Mouse (Mus musculus): ENCODE measurements at regions not wholly inside any gene's neighbourhood (a gene's known extent, or its start where the extent isn't known, plus 50 kb on each side); places are given as distances from the start of the nearest gene placed in this dataset.

GRCm38 (mm10) chr3:153084226-153085095 lies 102.4 kb upstream of the St6galnac5 start:
- Histone ChIP-seq H3K27ac (ENCODE audit: low read depth, low read length) (0 out of 2 replicates have a peak overlapping the region, but pooled peaks have one; percentile 3), H3K27me3 (ENCODE audit: control insufficient read depth, insufficient read depth, low read length) (no peaks in the 10 kb centered on the region), H3K9ac (ENCODE audit: low read length) (no peak overlapping the region), H3K36me3 (ENCODE audit: control insufficient read depth, insufficient read depth, low read length) (no peaks in the 10 kb centered on the region), H3K4me3 (ENCODE audit: low read depth, low read length) (no peak overlapping the region), H3K9me3 (ENCODE audit: control insufficient read depth, low read length) (no peaks in the 10 kb centered on the region), H3K4me2 (ENCODE audit: low read depth) (0 out of 2 replicates have a peak overlapping the region, but pooled peaks have one; percentile 4), H3K4me1 (ENCODE audit: control insufficient read depth, insufficient read depth, low read length) (peaks cover 15% of the 10 kb centered on the region)
- peak; percentile 36 for DNase-seq (ENCODE audit: low spot score)
- 52% methylated on average over 22 of the region's 23 CpGs for WGBS
- peak; percentile 53 for ATAC-seq (ENCODE audit: insufficient read depth, low FRiP score, low TSS enrichment)

- Histone ChIP-seq H3K4me3 (ENCODE audit: low read depth, low read length) (no peak overlapping the region), H3K27me3 (ENCODE audit: control insufficient read depth, insufficient read depth, low read length) (no peaks in the 10 kb centered on the region), H3K4me2 (ENCODE audit: low read depth) (no peak overlapping the region), H3K4me1 (ENCODE audit: control insufficient read depth, insufficient read depth, low read length) (peaks cover 13% of the 10 kb centered on the region), H3K36me3 (ENCODE audit: control insufficient read depth, insufficient read depth, low read length) (no peaks in the 10 kb centered on the region), H3K27ac (ENCODE audit: low read depth, low read length) (no peak overlapping the region), H3K9me3 (ENCODE audit: control insufficient read depth, low read length) (no peaks in the 10 kb centered on the region), H3K9ac (ENCODE audit: low read length) (no peak overlapping the region)
- ATAC-seq (ENCODE audit: insufficient read depth, low FRiP score, low TSS enrichment) (no peak), DNase-seq (ENCODE audit: low spot score) (no peak)
- WGBS, result 78% methylated on average over 3 of the region's 3 CpGs
Observed at GRCm38 (mm10) chr3:153080371-153080770, 98.3 kb upstream of the St6galnac5 start.

GRCm38 (mm10) chr3:153077846-153078703 lies 96.0 kb upstream of the St6galnac5 start:
- no peaks in the 10 kb centered on the region for H3K4me1 ChIP-seq (ENCODE audit: control insufficient read depth, insufficient read depth, low read length)
- no peaks in the 10 kb centered on the region for H3K27me3 ChIP-seq (ENCODE audit: control insufficient read depth, insufficient read depth, low read length)
- no peaks in the 10 kb centered on the region for H3K9me3 ChIP-seq (ENCODE audit: control insufficient read depth, low read length)
- 88% methylated on average over 14 of the region's 14 CpGs for WGBS
- no peak overlapping the region for H3K9ac ChIP-seq (ENCODE audit: low read length)
- ATAC-seq (ENCODE audit: insufficient read depth, low FRiP score, low TSS enrichment), result no peak
- DNase-seq (ENCODE audit: low spot score), result no peak
- no peak overlapping the region for H3K4me3 ChIP-seq (ENCODE audit: low read depth, low read length)
- no peak overlapping the region for H3K27ac ChIP-seq (ENCODE audit: low read depth, low read length)
- no peaks in the 10 kb centered on the region for H3K36me3 ChIP-seq (ENCODE audit: control insufficient read depth, insufficient read depth, low read length)
- H3K4me2 ChIP-seq (ENCODE audit: low read depth), result no peak overlapping the region

- no peak for DNase-seq (ENCODE audit: low spot score)
- H3K27me3 ChIP-seq (ENCODE audit: control insufficient read depth, insufficient read depth, low read length), result no peaks in the 10 kb centered on the region
- no peaks in the 10 kb centered on the region for H3K36me3 ChIP-seq (ENCODE audit: control insufficient read depth, insufficient read depth, low read length)
- no peak overlapping the region for H3K27ac ChIP-seq (ENCODE audit: low read depth, low read length)
- no peak overlapping the region for H3K4me3 ChIP-seq (ENCODE audit: low read depth, low read length)
- no peak overlapping the region for H3K4me2 ChIP-seq (ENCODE audit: low read depth)
- H3K9me3 ChIP-seq (ENCODE audit: control insufficient read depth, low read length), result no peaks in the 10 kb centered on the region
- no peaks in the 10 kb centered on the region for H3K4me1 ChIP-seq (ENCODE audit: control insufficient read depth, insufficient read depth, low read length)
- no peak for ATAC-seq (ENCODE audit: insufficient read depth, low FRiP score, low TSS enrichment)
- no peak overlapping the region for H3K9ac ChIP-seq (ENCODE audit: low read length)
- 65% methylated on average over 10 of the region's 10 CpGs for WGBS
Observed at GRCm38 (mm10) chr3:153072200-153072919, 90.3 kb upstream of the St6galnac5 start.

- DNase-seq (ENCODE audit: low spot score), result no peak
- Histone ChIP-seq H3K9me3 (ENCODE audit: control insufficient read depth, low read length) (no peaks in the 10 kb centered on the region), H3K4me2 (ENCODE audit: low read depth) (no peak overlapping the region), H3K9ac (ENCODE audit: low read length) (no peak overlapping the region), H3K4me1 (ENCODE audit: control insufficient read depth, insufficient read depth, low read length) (no peaks in the 10 kb centered on the region), H3K27ac (ENCODE audit: low read depth, low read length) (no peak overlapping the region), H3K36me3 (ENCODE audit: control insufficient read depth, insufficient read depth, low read length) (no peaks in the 10 kb centered on the region), H3K27me3 (ENCODE audit: control insufficient read depth, insufficient read depth, low read length) (no peaks in the 10 kb centered on the region), H3K4me3 (ENCODE audit: low read depth, low read length) (no peak overlapping the region)
- ATAC-seq (ENCODE audit: insufficient read depth, low FRiP score, low TSS enrichment), result no peak
- whole genome bisulfite sequencing, result 81% methylated on average over 8 of the region's 8 CpGs
Observed at GRCm38 (mm10) chr3:153071549-153071948, 89.5 kb upstream of the St6galnac5 start.

GRCm38 (mm10) chr3:153071123-153071522 lies 89.1 kb upstream of the St6galnac5 start:
- Histone ChIP-seq H3K27ac (ENCODE audit: low read depth, low read length) (no peak overlapping the region), H3K4me1 (ENCODE audit: control insufficient read depth, insufficient read depth, low read length) (no peaks in the 10 kb centered on the region), H3K27me3 (ENCODE audit: control insufficient read depth, insufficient read depth, low read length) (no peaks in the 10 kb centered on the region), H3K4me2 (ENCODE audit: low read depth) (no peak overlapping the region), H3K36me3 (ENCODE audit: control insufficient read depth, insufficient read depth, low read length) (no peaks in the 10 kb centered on the region), H3K9me3 (ENCODE audit: control insufficient read depth, low read length) (no peaks in the 10 kb centered on the region), H3K9ac (ENCODE audit: low read length) (no peak overlapping the region), H3K4me3 (ENCODE audit: low read depth, low read length) (no peak overlapping the region)
- ATAC-seq (ENCODE audit: insufficient read depth, low FRiP score, low TSS enrichment) (no peak), DNase-seq (ENCODE audit: low spot score) (no peak)
- 85% methylated on average over 3 of the region's 3 CpGs for WGBS

GRCm38 (mm10) chr3:153065890-153066289 lies 83.8 kb upstream of the St6galnac5 start:
- no peak overlapping the region for H3K4me3 ChIP-seq (ENCODE audit: low read depth, low read length)
- no peak overlapping the region for H3K4me2 ChIP-seq (ENCODE audit: low read depth)
- no peaks in the 10 kb centered on the region for H3K36me3 ChIP-seq (ENCODE audit: control insufficient read depth, insufficient read depth, low read length)
- H3K27ac ChIP-seq (ENCODE audit: low read depth, low read length), result no peak overlapping the region
- ATAC-seq (ENCODE audit: insufficient read depth, low FRiP score, low TSS enrichment) (no peak), DNase-seq (ENCODE audit: low spot score) (no peak)
- H3K9ac ChIP-seq (ENCODE audit: low read length), result no peak overlapping the region
- H3K4me1 ChIP-seq (ENCODE audit: control insufficient read depth, insufficient read depth, low read length), result no peaks in the 10 kb centered on the region
- no peaks in the 10 kb centered on the region for H3K27me3 ChIP-seq (ENCODE audit: control insufficient read depth, insufficient read depth, low read length)
- H3K9me3 ChIP-seq (ENCODE audit: control insufficient read depth, low read length), result no peaks in the 10 kb centered on the region
- WGBS, result 80% methylated on average over 3 of the region's 3 CpGs

GRCm38 (mm10) chr3:153053163-153053562 lies 71.1 kb upstream of the St6galnac5 start:
- no peak overlapping the region for H3K4me2 ChIP-seq (ENCODE audit: low read depth)
- H3K9ac ChIP-seq (ENCODE audit: low read length), result no peak overlapping the region
- ATAC-seq (ENCODE audit: insufficient read depth, low FRiP score, low TSS enrichment) (no peak), DNase-seq (ENCODE audit: low spot score) (no peak)
- WGBS, result 97% methylated on average over 3 of the region's 3 CpGs
- no peaks in the 10 kb centered on the region for H3K36me3 ChIP-seq (ENCODE audit: control insufficient read depth, insufficient read depth, low read length)
- no peaks in the 10 kb centered on the region for H3K27me3 ChIP-seq (ENCODE audit: control insufficient read depth, insufficient read depth, low read length)
- H3K27ac ChIP-seq (ENCODE audit: low read depth, low read length), result no peak overlapping the region
- no peaks in the 10 kb centered on the region for H3K4me1 ChIP-seq (ENCODE audit: control insufficient read depth, insufficient read depth, low read length)
- H3K4me3 ChIP-seq (ENCODE audit: low read depth, low read length), result no peak overlapping the region
- no peaks in the 10 kb centered on the region for H3K9me3 ChIP-seq (ENCODE audit: control insufficient read depth, low read length)
